Mouse (Mus musculus): ENCODE results near the gene 9930111J21Rik2. TPM values are rescaled to one million over a fixed set of nuclear protein-coding genes. Genes with fewer than 3 reads are reported as not detected.
"Not testable (repeated sequence)": the region's sequence is repeated elsewhere in the genome, so short reads cannot be mapped to it uniquely, and the experiment has no call there.

The 9930111J21Rik2 gene
- polyA plus RNA-seq, 1 experiment from 2014 or later: 0.29 TPM

GRCm38 (mm10) chr11:49081356-49081755 is 30.3 kb upstream of the 9930111J21Rik2 start:
- Histone ChIP-seq H3K9ac (ENCODE audit: low read depth, low read length) (no peak overlapping the region), H3K36me3 (ENCODE audit: control insufficient read depth, insufficient read depth, low read length) (no peaks in the 10 kb centered on the region), H3K4me1 (ENCODE audit: control insufficient read depth, insufficient read depth, low read depth, low read length) (no peaks in the 10 kb centered on the region), H3K27ac (ENCODE audit: low read depth, low read length) (no peak overlapping the region), H3K4me3 (ENCODE audit: low read length) (no peak overlapping the region), H3K9me3 (ENCODE audit: control insufficient read depth, low read length) (no peaks in the 10 kb centered on the region), H3K4me2 (ENCODE audit: low read length) (no peak overlapping the region), H3K27me3 (replicated peaks; ENCODE audit: control insufficient read depth, insufficient read depth, low read length) (no peaks in the 10 kb centered on the region)
- WGBS: 85% methylated on average over 4 of the region's 4 CpGs
- no peak for ATAC-seq

- H3K9ac ChIP-seq (ENCODE audit: low read depth, low read length): no peak overlapping the region
- 73% methylated on average over 1 of the region's 1 CpGs for WGBS
- H3K9me3 ChIP-seq (ENCODE audit: control insufficient read depth, low read length): no peaks in the 10 kb centered on the region
- no peak overlapping the region for H3K4me3 ChIP-seq (ENCODE audit: low read length)
- H3K27me3 ChIP-seq (replicated peaks; ENCODE audit: control insufficient read depth, insufficient read depth, low read length): no peaks in the 10 kb centered on the region
- H3K4me2 ChIP-seq (ENCODE audit: low read length): no peak overlapping the region
- no peak for ATAC-seq
- H3K27ac ChIP-seq (ENCODE audit: low read depth, low read length): no peak overlapping the region
- H3K36me3 ChIP-seq (ENCODE audit: control insufficient read depth, insufficient read depth, low read length): no peaks in the 10 kb centered on the region
- H3K4me1 ChIP-seq (ENCODE audit: control insufficient read depth, insufficient read depth, low read depth, low read length): no peaks in the 10 kb centered on the region
These were observed 29.6 kb upstream of the 9930111J21Rik2 start for GRCm38 (mm10) chr11:49080636-49081035.

GRCm38 (mm10) chr11:49078719-49079118 is 27.7 kb upstream of the 9930111J21Rik2 start:
- ATAC-seq: no peak
- Histone ChIP-seq H3K4me1 (ENCODE audit: control insufficient read depth, insufficient read depth, low read depth, low read length) (no peaks in the 10 kb centered on the region), H3K4me3 (ENCODE audit: low read length) (no peak overlapping the region), H3K4me2 (ENCODE audit: low read length) (no peak overlapping the region), H3K36me3 (ENCODE audit: control insufficient read depth, insufficient read depth, low read length) (no peaks in the 10 kb centered on the region), H3K9ac (ENCODE audit: low read depth, low read length) (no peak overlapping the region), H3K9me3 (ENCODE audit: control insufficient read depth, low read length) (no peaks in the 10 kb centered on the region), H3K27ac (ENCODE audit: low read depth, low read length) (no peak overlapping the region), H3K27me3 (replicated peaks; ENCODE audit: control insufficient read depth, insufficient read depth, low read length) (no peaks in the 10 kb centered on the region)
- WGBS: 95% methylated on average over 3 of the region's 3 CpGs

GRCm38 (mm10) chr11:49077012-49077411 is 26.0 kb upstream of the 9930111J21Rik2 start:
- WGBS: 88% methylated on average over 1 of the region's 1 CpGs
- H3K27ac ChIP-seq (ENCODE audit: low read depth, low read length): no peak overlapping the region
- no peak overlapping the region for H3K4me2 ChIP-seq (ENCODE audit: low read length)
- ATAC-seq: no peak
- no peaks in the 10 kb centered on the region for H3K4me1 ChIP-seq (ENCODE audit: control insufficient read depth, insufficient read depth, low read depth, low read length)
- H3K9ac ChIP-seq (ENCODE audit: low read depth, low read length): no peak overlapping the region
- H3K27me3 ChIP-seq (replicated peaks; ENCODE audit: control insufficient read depth, insufficient read depth, low read length): no peaks in the 10 kb centered on the region
- no peak overlapping the region for H3K4me3 ChIP-seq (ENCODE audit: low read length)
- H3K9me3 ChIP-seq (ENCODE audit: control insufficient read depth, low read length): no peaks in the 10 kb centered on the region
- H3K36me3 ChIP-seq (ENCODE audit: control insufficient read depth, insufficient read depth, low read length): no peaks in the 10 kb centered on the region

GRCm38 (mm10) chr11:49076001-49076757 is 25.1 kb upstream of the 9930111J21Rik2 start, which contains the start of gene Ifi47:
Gene Ifi47, plus strand, starts transcription at chr11:49076587.
- H3K27ac ChIP-seq (ENCODE audit: low read depth, low read length); H3K4me3 ChIP-seq (ENCODE audit: low read length); ATAC-seq; H3K9ac ChIP-seq (ENCODE audit: low read depth, low read length); H3K27me3 ChIP-seq (replicated peaks; ENCODE audit: control insufficient read depth, insufficient read depth, low read length); H3K9me3 ChIP-seq (ENCODE audit: control insufficient read depth, low read length); H3K4me2 ChIP-seq (ENCODE audit: low read length); H3K4me1 ChIP-seq (ENCODE audit: control insufficient read depth, insufficient read depth, low read depth, low read length); H3K36me3 ChIP-seq (ENCODE audit: control insufficient read depth, insufficient read depth, low read length): not testable (repeated sequence)
- 80% methylated on average over 6 of the region's 6 CpGs for WGBS

- no peak overlapping the region for H3K9ac ChIP-seq (ENCODE audit: low read depth, low read length)
- no peak overlapping the region for H3K27ac ChIP-seq (ENCODE audit: low read depth, low read length)
- 90% methylated on average over 1 of the region's 1 CpGs for WGBS
- H3K27me3 ChIP-seq (replicated peaks; ENCODE audit: control insufficient read depth, insufficient read depth, low read length): no peaks in the 10 kb centered on the region
- H3K4me3 ChIP-seq (ENCODE audit: low read length): no peak overlapping the region
- no peaks in the 10 kb centered on the region for H3K36me3 ChIP-seq (ENCODE audit: control insufficient read depth, insufficient read depth, low read length)
- no peaks in the 10 kb centered on the region for H3K4me1 ChIP-seq (ENCODE audit: control insufficient read depth, insufficient read depth, low read depth, low read length)
- H3K9me3 ChIP-seq (ENCODE audit: control insufficient read depth, low read length): no peaks in the 10 kb centered on the region
- H3K4me2 ChIP-seq (ENCODE audit: low read length): no peak overlapping the region
- no peak for ATAC-seq
These were observed 17.3 kb upstream of the 9930111J21Rik2 start for GRCm38 (mm10) chr11:49068358-49068757.

- H3K9ac ChIP-seq (ENCODE audit: low read depth, low read length); H3K4me1 ChIP-seq (ENCODE audit: control insufficient read depth, insufficient read depth, low read depth, low read length); H3K4me3 ChIP-seq (ENCODE audit: low read length); H3K4me2 ChIP-seq (ENCODE audit: low read length); H3K27me3 ChIP-seq (replicated peaks; ENCODE audit: control insufficient read depth, insufficient read depth, low read length); H3K9me3 ChIP-seq (ENCODE audit: control insufficient read depth, low read length); ATAC-seq; H3K27ac ChIP-seq (ENCODE audit: low read depth, low read length); H3K36me3 ChIP-seq (ENCODE audit: control insufficient read depth, insufficient read depth, low read length): not testable (repeated sequence)
- WGBS: 87% methylated on average over 5 of the region's 5 CpGs
These were observed 12.8 kb upstream of the 9930111J21Rik2 start, which contains the start of gene Tgtp2 for GRCm38 (mm10) chr11:49063713-49064469. Gene Tgtp2, minus strand, starts transcription at chr11:49064206.

GRCm38 (mm10) chr11:49061865-49062264 is 10.8 kb upstream of the 9930111J21Rik2 start:
- not testable (repeated sequence) for H3K36me3 ChIP-seq (ENCODE audit: control insufficient read depth, insufficient read depth, low read length); H3K4me3 ChIP-seq (ENCODE audit: low read length); H3K9me3 ChIP-seq (ENCODE audit: control insufficient read depth, low read length); H3K4me2 ChIP-seq (ENCODE audit: low read length); H3K4me1 ChIP-seq (ENCODE audit: control insufficient read depth, insufficient read depth, low read depth, low read length); H3K27ac ChIP-seq (ENCODE audit: low read depth, low read length); ATAC-seq; H3K27me3 ChIP-seq (replicated peaks; ENCODE audit: control insufficient read depth, insufficient read depth, low read length); H3K9ac ChIP-seq (ENCODE audit: low read depth, low read length)
- 85% methylated on average over 1 of the region's 2 CpGs for WGBS

- not testable (repeated sequence) for H3K9me3 ChIP-seq (ENCODE audit: control insufficient read depth, low read length); H3K36me3 ChIP-seq (ENCODE audit: control insufficient read depth, insufficient read depth, low read length); H3K4me1 ChIP-seq (ENCODE audit: control insufficient read depth, insufficient read depth, low read depth, low read length); H3K27me3 ChIP-seq (replicated peaks; ENCODE audit: control insufficient read depth, insufficient read depth, low read length); H3K4me2 ChIP-seq (ENCODE audit: low read length); H3K9ac ChIP-seq (ENCODE audit: low read depth, low read length); H3K4me3 ChIP-seq (ENCODE audit: low read length); H3K27ac ChIP-seq (ENCODE audit: low read depth, low read length); ATAC-seq
- WGBS: 75% methylated on average over 1 of the region's 3 CpGs
These were observed 9.0 kb upstream of the 9930111J21Rik2 start for GRCm38 (mm10) chr11:49060061-49060460.
